Mouse (Mus musculus): ENCODE data around the gene Arhgap9. TPM values are rescaled to one million over a fixed set of nuclear protein-coding genes. Genes with fewer than 3 reads are reported as not detected.

The Arhgap9 gene
- 1 to 10 TPM in 1 of 2 experiments, under 1 TPM in 1; 0.99 to 1.1 TPM for total RNA-seq (2021)

DNA sequence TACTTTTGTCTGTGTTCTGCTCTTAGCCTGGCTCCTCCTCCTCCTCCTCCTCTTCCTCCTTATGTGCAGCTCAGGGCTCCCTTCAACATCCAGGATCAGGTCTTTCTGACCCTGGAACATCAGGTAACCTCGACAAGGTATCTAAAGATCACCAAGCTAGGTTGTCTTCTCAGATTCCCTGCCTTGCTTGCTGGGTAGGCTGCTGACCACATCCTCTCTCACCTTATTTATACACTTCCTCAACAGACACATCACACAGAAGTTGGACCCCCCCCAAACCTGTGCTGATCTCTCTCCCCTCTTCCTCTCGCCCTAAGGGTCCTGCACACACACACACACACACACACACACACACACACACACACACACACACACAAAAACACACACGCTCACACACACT, at the start of gene Arhgap9:
Gene Arhgap9 (plus strand): TSS at position 344 of the 400 bp plus-strand sequence.
- DNase-seq (ENCODE audit: low spot score in 2 of 2) = no peak
- intact Hi-C loops (cut with DNase I) = no loop called here

DNA sequence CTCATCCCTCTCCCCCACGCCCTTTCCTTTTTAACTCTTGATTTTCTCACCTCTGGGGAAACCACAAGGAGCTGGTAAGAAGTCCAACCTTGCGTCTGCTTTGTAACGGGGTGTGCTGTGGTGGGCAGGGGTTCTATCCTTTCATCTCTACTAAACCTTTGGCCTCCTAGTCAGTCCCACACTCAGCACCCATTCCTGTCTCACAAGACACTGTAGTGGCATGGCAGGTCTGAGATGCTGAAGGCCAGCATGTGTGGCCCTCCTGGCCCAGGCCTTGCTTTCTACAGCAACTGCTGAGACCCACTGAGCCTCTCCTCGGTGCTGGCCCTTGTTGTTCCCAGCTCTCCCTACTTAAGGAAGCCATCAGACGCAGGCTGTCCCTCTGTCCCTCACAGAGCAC, 49.4 kb upstream of the Arhgap9 start:
- DNase-seq (ENCODE audit: low spot score in 2 of 2) = no peak
- intact Hi-C loops (cut with DNase I) = no loop called here

DNA sequence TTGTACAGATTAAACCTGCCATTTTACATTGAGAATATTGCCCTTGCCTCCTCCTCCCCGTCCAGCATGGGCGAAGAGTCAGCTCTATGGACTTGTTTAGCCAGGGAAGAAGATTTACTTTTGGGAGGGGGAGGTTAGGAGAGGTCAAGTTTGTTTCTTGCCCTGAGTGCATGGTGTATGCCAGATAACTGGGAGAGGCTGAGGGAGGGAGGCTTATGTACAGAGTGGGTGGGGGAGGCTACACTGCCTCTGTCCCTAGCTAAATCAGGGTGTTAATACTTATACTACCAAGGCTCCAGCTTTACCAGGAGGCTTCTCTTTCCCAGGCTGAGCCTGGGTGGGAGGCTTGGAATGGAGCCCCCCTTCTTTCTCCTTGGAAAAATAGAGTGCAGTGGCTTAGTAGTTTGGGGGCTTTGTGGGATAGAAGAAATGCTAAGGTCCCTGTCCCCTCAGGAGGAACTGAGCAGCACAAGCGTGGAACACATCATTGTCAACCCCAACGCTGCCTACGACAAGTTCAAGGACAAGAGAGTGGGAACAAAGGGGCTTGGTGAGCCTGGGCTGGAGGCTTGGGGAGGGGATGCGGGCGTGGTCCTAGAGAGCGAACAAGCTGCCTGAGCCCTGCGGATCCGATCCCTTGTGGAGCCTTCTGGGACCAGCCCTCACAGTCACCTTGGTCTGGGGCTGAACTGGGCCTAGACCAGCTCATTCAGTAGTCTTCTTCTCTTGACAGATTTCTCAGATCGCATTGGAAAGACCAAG, 47.3 kb upstream of the Arhgap9 start:
- intact Hi-C loops (cut with DNase I) = no loop called here
- DNase-seq (ENCODE audit: low spot score in 2 of 2) = no peak

DNA sequence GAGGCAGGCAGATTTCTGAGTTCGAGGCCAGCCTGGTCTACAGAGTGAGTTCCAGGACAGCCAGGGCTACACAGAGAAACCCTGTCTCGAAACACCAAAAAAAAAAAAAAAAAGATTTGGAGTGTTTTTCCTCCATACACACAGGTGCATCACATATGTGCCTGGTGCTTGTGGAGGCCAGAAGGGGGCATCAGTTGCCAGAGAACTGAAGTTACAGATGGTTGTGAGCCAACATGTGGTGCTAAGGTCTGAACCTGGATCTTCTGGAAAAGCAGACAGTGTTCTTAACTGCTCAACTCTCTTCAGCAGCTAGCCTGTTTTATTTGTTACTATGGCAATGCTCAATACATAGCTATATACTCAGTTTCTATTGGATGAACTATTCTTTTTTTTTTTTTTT, 42.0 kb upstream of the Arhgap9 start:
- DNase-seq (ENCODE audit: low spot score in 2 of 2) = no peak
- intact Hi-C loops (cut with DNase I) = no loop called here

DNA sequence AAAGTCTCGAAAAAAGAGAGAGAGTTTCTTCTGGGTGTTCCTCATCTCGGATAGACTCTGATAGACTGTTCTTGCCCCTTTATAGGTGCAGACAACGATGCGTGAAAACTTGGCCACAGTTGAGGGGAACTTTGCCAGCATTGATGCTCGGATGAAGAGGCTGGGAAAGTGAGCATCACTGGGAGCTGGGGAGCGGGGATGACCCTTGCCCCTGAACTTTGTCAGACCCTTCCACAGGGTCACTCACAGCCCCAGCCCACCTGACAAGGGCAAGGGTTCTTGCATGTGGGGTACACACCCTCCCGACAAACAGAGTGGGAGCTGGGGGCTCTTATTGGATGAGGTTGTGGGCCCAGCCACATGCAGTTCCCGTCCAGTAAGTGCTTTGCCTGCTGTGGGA, 40.4 kb upstream of the Arhgap9 start:
- intact Hi-C loops (cut with DNase I) = no loop called here
- no peak for DNase-seq (ENCODE audit: low spot score in 2 of 2)

DNA sequence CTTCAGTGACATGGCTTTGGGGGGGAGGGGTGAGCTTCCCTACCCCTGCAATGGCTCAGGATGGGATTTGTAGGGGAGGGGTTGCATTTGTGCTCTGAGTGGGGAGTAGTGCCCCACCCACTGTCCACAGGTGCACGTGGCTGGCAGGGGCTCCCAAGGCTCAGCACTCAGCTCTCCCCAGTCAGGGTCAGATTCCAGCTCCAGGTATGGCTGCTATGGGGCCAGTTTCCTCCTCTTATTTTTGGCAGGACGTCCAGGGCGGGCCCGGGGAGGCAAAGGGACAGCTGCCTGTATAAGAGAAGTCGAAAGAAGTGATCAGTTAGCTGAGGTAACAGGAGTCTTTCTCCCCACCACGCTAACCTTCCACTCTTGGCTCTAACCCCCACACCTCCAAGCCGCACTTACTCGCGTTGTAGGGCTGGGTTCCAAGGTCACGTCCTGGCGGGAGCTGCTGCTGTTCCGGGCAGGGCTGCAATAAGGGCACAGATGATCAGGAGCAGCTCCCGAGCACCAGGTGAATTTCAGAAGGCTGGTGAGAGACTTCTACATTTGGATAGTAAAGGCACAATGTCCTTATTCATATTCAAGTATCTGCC, 39.0 kb upstream of the Arhgap9 start:
- no peak for DNase-seq (ENCODE audit: low spot score in 2 of 2)
- intact Hi-C loops (cut with DNase I) = no loop called here

DNA sequence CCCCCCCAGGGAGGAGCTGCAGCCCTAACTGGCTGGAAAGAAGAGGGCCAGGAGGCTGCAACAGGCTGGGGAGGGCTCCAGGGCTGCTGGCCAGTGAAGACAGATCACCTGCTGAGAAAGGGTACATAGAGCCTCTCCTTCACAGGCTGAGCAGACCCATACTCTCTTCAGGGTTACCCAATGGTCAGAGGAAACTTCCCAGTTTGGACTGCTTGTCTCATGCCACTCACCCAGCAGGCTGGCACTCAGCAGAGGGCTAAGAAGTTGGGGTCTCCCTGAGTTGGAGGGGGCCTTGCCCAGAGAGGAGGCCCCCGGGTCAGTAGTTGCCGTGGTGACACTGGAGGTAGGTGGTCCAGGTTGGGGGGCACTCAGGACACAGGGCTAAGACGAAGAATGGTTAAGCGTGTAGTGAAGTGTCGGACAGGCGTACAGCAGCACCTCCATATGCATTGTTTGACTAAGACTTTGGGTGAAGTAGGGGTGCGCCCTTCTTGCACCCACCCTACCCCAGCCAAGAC, 37.6 kb upstream of the Arhgap9 start:
- no peak for DNase-seq (ENCODE audit: low spot score in 2 of 2)
- intact Hi-C loops (cut with DNase I) = no loop called here

DNA sequence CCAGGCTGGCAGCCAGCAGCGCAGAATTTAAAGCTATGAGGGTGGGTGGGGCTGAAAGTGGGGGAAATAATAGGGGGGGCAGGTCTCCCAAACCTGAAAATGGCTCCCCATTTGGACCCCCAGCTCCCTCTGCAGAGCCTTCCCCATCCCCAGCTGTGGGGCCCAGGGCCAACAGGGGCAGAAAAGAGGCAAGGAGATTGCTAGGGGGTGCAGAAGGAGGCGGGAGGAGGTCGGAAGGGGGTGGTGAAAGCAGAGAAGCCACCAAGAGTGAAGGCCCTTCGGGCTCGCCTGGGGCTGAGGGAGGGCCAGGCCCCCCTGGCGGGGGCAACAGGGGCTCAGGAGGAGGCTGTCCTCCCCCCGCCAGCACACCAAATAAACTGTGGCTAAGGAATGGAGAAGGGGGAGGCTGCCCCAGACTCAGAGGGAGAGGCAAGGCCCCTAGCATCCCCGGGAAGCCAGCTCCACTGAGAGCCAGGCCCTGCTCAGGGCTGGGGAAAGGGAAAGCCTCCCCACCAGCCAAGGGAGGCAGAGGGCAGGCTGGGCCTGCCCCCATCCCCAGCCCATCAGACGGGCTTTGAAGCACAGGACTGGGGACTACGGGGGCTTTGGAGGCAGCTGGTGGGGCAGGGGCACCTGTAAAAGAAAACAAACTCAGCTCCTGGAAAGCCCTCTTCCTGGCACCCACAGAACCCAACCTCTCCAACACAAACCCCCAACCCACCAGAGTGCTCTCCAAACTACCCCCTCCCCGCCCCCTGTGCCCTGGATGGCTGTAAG, 36.9 kb upstream of the Arhgap9 start:
- intact Hi-C loops (cut with DNase I) = no loop called here
- DNase-seq (ENCODE audit: low spot score in 2 of 2) = no peak

DNA sequence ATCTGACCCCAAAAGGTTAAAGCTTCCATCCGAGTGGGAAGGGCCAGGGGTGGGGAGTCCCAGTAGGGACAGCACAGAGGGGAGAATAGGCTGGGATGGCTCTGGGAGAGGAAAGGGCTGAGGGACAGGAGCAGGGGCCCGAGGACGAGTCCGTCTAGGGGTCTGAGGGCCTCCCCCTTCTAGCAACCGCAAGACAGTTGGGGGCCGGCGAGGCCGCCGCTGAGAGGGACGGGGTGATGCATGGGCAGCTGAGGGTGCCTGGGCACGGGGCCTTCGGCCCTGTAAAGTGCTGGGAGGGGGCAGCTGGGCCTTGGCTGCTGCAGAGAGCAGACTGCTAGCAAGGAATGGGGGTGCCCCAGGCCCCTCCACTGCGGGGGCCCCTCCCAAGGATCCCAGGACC, 36.1 kb upstream of the Arhgap9 start:
- intact Hi-C loops (cut with DNase I) = no loop called here
- DNase-seq (ENCODE audit: low spot score in 2 of 2) = no peak

DNA sequence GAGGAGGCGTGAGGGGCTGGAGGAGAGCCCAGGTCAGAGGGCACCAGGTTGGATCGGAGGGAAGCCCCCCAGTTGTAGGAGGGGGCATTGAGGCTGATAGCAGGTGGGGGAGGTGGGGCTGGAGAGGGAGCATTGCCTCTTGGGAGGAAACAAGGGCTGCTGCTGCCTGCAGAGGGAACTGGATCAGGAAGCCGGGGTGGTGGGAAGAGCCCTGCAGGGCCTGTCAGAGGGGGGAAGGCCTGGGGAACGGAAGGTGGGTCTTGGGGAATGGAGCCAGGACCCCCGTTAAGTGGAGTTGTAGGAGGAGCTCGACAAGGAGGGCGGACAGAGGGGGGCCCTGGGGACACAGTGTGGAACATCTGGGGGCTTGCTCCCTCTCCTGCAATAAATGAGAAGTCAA, 35.6 kb upstream of the Arhgap9 start:
- DNase-seq (ENCODE audit: low spot score in 2 of 2) = no peak
- intact Hi-C loops (cut with DNase I) = no loop called here

DNA sequence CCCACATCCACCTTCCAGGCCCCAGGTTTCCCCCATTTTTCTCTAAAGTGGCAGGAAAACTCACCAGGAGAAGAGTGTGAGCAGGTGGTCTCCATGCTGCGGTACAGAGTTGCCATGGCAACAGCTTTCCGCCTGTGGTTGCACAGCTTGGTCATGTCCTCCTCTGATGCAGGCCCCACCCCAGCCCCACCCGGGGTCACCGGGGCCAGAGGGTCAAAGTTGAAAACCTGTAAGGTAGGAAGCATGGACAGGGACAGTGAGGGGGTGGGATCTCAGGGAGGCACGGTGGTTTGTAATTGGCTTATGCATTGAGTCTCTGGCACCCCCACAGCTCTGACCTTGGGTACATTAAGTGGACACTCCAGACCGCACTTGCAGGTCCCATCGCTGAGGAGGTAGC, 35.0 kb upstream of the Arhgap9 start:
- DNase-seq (ENCODE audit: low spot score in 2 of 2) = no peak
- intact Hi-C loops (cut with DNase I) = no loop called here

DNA sequence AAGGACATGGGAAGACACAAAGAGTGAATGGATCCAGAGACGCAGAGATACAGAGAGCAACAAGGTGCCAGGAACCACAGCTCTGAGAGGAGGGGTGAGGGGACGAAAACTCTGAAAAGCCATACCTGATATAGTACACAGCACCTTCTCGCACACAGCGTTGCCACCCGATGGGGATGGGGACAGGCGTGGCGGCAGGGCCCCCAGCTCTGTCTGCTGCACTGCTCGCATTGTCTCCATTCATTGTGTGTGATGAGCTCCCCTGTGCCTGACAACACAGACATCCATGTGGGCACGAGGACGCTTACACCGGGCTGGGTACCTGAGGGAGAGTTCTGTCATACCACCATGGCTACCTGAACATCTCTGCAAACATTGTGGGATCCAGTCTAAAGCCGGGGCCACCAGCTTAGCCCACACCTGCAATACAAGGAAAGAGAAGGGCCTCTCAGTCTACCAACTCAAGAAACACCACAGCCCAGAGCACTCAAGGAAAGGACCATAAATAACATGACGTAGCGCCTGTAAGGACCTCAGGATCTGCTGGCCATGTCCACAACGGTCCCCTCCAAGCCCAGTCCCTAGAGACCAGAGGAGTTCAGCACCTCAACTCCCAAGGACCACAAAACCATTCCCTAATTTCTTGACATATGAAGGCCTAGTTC, 34.4 kb upstream of the Arhgap9 start:
- intact Hi-C loops (cut with DNase I) = no loop called here
- DNase-seq (ENCODE audit: low spot score in 2 of 2) = no peak

DNA sequence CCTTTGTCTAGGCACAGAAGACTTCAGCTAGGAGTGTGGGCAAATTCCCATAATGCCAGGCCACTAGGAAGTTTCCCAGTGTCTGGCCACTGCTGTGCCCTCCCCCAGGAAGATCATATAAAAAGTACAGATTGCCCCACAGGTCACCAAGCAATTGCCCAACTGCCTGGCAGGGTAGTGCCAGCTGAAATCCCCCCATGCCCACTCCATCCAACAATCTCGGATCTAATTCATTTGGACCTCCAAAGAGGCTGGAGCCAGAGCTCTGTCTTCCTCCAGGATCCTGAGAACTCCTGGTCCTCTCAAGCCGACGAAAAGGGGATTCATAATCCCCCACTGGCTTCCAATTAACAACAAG, 33.8 kb upstream of the Arhgap9 start:
- no peak for DNase-seq (ENCODE audit: low spot score in 2 of 2)
- intact Hi-C loops (cut with DNase I) = loop anchor here (1.0 kb wide), 1 partner anchor 22 kb away; the partner anchor contains the start of gene Dctn2

DNA sequence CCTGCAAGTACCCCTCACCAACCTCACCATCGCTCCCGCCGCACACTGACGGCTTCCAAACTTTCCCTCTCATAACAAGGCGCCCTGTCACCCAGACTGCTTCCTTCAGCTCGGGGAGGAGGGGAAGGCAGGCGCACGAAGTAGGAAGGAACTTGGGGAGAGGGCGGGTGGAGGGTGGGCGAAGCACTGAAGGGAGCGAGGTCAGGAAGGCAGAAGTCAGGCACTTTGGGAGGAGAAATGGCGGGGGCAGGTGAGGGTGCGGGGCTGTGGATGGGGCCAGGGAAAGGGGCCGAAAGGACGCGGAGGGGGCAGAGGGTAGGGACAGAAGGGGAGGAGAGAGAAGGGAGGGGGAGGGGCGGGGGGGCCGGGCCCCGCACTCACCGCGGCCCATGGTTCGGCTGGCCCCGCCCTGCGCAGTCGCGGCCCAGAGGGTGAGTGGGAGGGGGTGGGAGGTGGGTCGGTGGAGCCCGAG, 33.4 kb upstream of the Arhgap9 start:
- intact Hi-C loops (cut with DNase I) = loop anchor here (1.0 kb wide), 1 partner anchor 22 kb away; the partner anchor contains the start of gene Dctn2
- DNase-seq (ENCODE audit: low spot score in 2 of 2) = peak; percentile 40 to 49

DNA sequence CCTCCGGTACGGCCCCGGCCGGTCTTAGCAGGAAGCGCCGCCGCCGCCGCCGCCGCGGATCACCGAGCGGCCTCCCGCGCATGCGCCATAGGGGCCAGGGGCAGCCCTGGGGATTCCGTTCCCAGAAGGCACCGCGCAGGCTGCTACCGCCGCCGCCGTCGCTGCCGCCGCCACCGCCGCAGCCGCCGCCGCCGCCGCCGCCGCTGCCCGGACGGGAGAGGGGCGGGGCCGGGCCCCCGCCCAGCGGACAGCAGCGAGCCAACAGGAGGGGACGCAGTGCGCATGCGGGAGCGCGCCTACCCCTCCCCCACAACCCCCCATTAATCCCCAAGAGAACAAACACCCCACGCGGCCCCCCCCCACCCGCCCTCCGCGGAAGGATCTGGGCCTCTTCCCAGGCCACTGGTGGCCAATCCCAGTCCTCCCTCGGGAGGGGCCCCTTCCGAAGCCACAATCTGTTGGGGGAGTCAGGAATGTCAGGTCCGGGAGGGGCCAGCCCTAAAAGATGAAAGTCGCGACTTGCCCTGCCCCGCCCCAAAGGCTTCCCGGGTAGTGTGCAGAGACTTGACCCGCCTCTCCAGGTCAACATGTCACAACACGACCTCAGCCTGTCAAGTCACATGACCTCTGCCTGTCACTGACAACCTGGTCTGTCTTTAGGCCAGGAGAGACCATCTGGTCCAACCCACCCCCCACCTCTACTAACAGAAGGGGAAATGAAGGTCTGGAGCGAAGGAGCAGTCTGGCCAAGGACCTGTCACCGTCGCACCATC, 32.8 kb upstream of the Arhgap9 start, which contains the start of gene Mbd6:
Gene Mbd6 (minus strand): TSS at position 219 of the 773 bp plus-strand sequence.
- intact Hi-C loops (cut with DNase I) = loop anchor here (1.0 kb wide), 1 partner anchor 23 kb away; the partner anchor contains the start of gene Dctn2
- peak; percentile 83 to 85 for DNase-seq (ENCODE audit: low spot score in 2 of 2)

DNA sequence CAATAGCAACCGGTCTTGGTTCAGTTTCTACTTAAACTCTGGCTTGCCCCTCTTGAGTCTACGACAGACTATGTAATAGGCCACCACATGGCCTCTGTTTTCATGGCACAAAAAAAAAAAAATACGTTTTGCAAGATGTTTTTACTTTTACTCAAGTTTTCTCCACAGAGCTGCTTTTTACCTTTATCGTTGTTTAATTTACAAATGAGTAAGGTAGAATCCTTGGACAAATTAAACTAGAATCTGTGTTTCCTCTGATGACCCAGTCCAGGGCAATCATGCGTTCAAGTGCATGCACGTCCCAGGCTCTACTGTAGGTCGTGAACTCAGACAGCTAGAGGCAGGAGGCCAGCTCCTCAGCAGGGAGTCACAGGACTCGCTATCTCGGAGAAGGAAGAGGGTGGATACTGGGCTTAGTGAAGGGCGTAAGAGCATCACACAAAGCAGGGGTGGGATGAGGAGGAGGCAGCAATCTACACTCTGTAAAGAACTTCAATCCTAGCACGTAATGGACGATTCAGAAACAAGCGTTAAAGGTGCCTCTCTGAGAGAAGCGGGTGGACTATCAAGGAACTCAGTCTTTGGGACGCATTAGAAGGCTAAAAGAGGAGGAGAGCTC, 32.1 kb upstream of the Arhgap9 start:
- DNase-seq (ENCODE audit: low spot score in 2 of 2) = peak; percentile 31 to 47
- intact Hi-C loops (cut with DNase I) = loop anchor here (2.0 kb wide), 1 partner anchor 21 kb away; the partner anchor contains the start of gene Mars

DNA sequence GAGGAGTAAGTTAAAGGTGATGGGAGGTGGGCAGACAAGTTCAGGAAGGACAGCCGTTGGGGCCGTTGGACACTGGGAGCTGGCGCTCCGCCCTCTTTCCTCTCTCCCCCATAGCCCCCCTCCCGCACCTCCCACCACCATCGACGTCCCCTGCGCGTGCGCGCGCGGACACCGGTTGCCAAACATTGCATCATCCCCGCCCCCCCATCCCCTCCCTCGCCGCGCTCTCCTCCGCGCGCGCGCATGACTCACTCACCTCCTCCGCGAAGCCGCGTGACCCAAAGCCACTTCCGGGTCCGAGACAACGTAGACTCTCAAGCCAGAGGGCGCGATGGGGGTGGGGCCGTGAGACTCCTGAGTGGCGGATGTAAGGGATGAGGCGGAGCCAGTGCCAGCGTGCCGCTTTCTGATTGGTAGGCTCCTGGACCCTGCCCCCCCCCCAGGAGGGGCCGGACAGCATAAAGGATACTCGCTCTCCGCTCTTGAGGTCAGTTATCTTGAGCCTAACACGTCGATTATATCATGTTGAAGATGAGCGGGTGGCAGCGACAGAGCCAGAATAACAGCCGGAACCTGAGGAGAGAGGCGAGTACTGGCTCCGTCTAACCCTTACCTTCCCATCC, 31.3 kb upstream of the Arhgap9 start:
- peak; percentile 99 to 100 for DNase-seq (ENCODE audit: low spot score in 2 of 2)
- intact Hi-C loops (cut with DNase I) = loop anchor here (2.0 kb wide), 1 partner anchor 20 kb away; the partner anchor contains the start of gene Mars

Data from left cerebral cortex, postnatal 25 days (tissue).